Mouse (Mus musculus) liver, postnatal 0 days (tissue): ENCODE data around the gene Cdc26.

Source experiments
- CTCF ChIP-seq: sonication (generic); IDR thresholded peaks from 2 replicates; pipeline ENCODE4 v1.5.1; 2016; ENCODE audit warnings: antibody characterized with exemption, low read depth
- EP300 ChIP-seq: IDR thresholded peaks from 2 replicates; pipeline ENCODE4 v1.6.1; 2016; ENCODE audit warnings: antibody characterized with exemption, low read depth, mild to moderate bottlenecking

GRCm38 (mm10) chr4:62384159-62384558, 24.3 kb downstream of the Cdc26 start:
- 0 out of 2 replicates have a peak, but pooled peaks have one; percentile 7 for TF ChIP-seq CTCF
- TF ChIP-seq EP300, result no peak
